Mouse (Mus musculus) forebrain, embryonic 15.5 days (tissue): ENCODE data around the gene Ryk. TPM values are rescaled to one million over a fixed set of nuclear protein-coding genes. Genes with fewer than 3 reads are reported as not detected.

ENCODE experiments used
- ATAC-seq: fragments of 200-750 bp; cut with Nextera tagmentation; replicated peaks from 2 replicates; pipeline ENCODE4 v1.8.0; 2017; ENCODE audit warnings: mild to moderate bottlenecking, moderate TSS enrichment, moderate library complexity
- H3K27ac ChIP-seq: fragments of 300-500 bp; sonication (generic); replicated peaks from 2 replicates; pipeline ENCODE4 v1.5.1; 2015; ENCODE audit warnings: mild to moderate bottlenecking, inconsistent platforms
- H3K27me3 ChIP-seq: fragments of 300-500 bp; sonication (generic); 2 replicates; pipeline ENCODE4 v1.6.1; 2015; ENCODE audit warnings: inconsistent platforms
- H3K36me3 ChIP-seq: fragments of 300-500 bp; sonication (generic); 2 replicates; pipeline ENCODE4 v1.6.1; 2015; ENCODE audit warnings: mild to moderate bottlenecking, inconsistent platforms
- H3K4me1 ChIP-seq: fragments of 300-500 bp; sonication (generic); 2 replicates; pipeline ENCODE4 v1.6.1; 2015; ENCODE audit warnings: inconsistent platforms
- H3K4me2 ChIP-seq: fragments of 300-500 bp; sonication (generic); replicated peaks from 2 replicates; pipeline ENCODE4 v1.6.1; 2015; ENCODE audit warnings: mild to moderate bottlenecking, inconsistent platforms
- H3K4me3 ChIP-seq: fragments of 300-500 bp; sonication (generic); 2 replicates; pipeline ENCODE4 v1.5.1; 2015; ENCODE audit warnings: mild to moderate bottlenecking, inconsistent platforms
- H3K9ac ChIP-seq: fragments of 300-500 bp; sonication (generic); replicated peaks from 2 replicates; pipeline ENCODE4 v1.6.1; 2015; ENCODE audit warnings: mild to moderate bottlenecking, inconsistent platforms
- H3K9me3 ChIP-seq: fragments of 300-500 bp; sonication (generic); 2 replicates; pipeline ENCODE4 v1.6.1; 2016; ENCODE audit warnings: inconsistent platforms
- WGBS: fragments of 180-500 bp; shearing (Covaris S2); methylation state at CpG from one replicate; pipeline ENCODE4 v1.1.7; 2015; ENCODE audit warnings: mixed read lengths; 5-methylcytosine and 5-hydroxymethylcytosine counted together
- polyA plus RNA-seq: library from polyadenylated mRNA; unstranded; fragments of >200 nt; fragmentation: Nextera tagmentation; extraction: Ambion mirVana; gene quantifications from 2 replicates; pipeline ENCODE4 v1.2.1, GENCODE M21; 2015

Ryk gene
- polyA plus RNA-seq, 1 experiment from 2014 or later, result 13.9 TPM

DNA sequence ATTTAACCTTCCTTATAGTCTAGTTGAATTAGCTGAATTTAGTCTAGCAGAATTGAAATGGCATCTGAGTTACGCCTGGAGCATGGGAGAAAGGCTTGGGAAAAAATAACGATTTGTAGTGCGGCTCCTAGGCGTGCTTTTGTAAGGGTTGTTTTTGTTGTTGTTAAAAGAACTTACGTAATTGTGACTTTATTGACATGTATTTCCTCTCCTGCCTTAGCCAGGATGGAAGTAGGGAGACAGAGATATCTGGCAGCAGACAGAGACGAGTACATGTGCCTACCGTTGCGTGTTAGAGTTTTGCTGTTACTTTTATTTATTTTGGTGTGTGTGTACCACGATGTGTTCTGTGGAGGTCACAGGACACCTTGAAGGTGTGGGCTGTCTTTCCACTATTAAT, 1.6 kb downstream of the Ryk start:
- H3K4me2 ChIP-seq, result peak overlapping the region; percentile 80
- H3K27me3 ChIP-seq, result no peaks in the 10 kb centered on the region
- no peaks in the 10 kb centered on the region for H3K9me3 ChIP-seq
- peak overlapping the region; percentile 98 for H3K4me3 ChIP-seq
- H3K36me3 ChIP-seq, result no peaks in the 10 kb centered on the region
- H3K4me1 ChIP-seq, result peaks cover 40% of the 10 kb centered on the region
- WGBS, result 37% methylated on average over 9 of the region's 9 CpGs
- peak overlapping the region; percentile 98 for H3K9ac ChIP-seq
- no peak for ATAC-seq
- no peak overlapping the region for H3K27ac ChIP-seq

- 20% methylated on average over 16 of the region's 16 CpGs for whole genome bisulfite sequencing
- peaks cover 66% of the 10 kb centered on the region for H3K4me1 ChIP-seq
- ATAC-seq, result 0 out of 2 replicates have a peak, but pooled peaks have one; percentile 23
- H3K4me3 ChIP-seq, result no peak overlapping the region
- H3K9me3 ChIP-seq, result no peaks in the 10 kb centered on the region
- no peak overlapping the region for H3K27ac ChIP-seq
- H3K27me3 ChIP-seq, result no peaks in the 10 kb centered on the region
- no peak overlapping the region for H3K9ac ChIP-seq
- no peaks in the 10 kb centered on the region for H3K36me3 ChIP-seq
- H3K4me2 ChIP-seq, result no peak overlapping the region
Observed at GRCm38 (mm10) chr9:102840792-102841778, 6.4 kb downstream of the Ryk start.

- no peak overlapping the region for H3K9ac ChIP-seq
- H3K4me1 ChIP-seq, result peaks cover 66% of the 10 kb centered on the region
- no peaks in the 10 kb centered on the region for H3K27me3 ChIP-seq
- WGBS, result 36% methylated on average over 1 of the region's 1 CpGs
- H3K4me2 ChIP-seq, result no peak overlapping the region
- H3K27ac ChIP-seq, result no peak overlapping the region
- no peak overlapping the region for H3K4me3 ChIP-seq
- ATAC-seq, result no peak
- no peaks in the 10 kb centered on the region for H3K9me3 ChIP-seq
- no peaks in the 10 kb centered on the region for H3K36me3 ChIP-seq
Observed at GRCm38 (mm10) chr9:102841832-102842231, 7.1 kb downstream of the Ryk start.

DNA sequence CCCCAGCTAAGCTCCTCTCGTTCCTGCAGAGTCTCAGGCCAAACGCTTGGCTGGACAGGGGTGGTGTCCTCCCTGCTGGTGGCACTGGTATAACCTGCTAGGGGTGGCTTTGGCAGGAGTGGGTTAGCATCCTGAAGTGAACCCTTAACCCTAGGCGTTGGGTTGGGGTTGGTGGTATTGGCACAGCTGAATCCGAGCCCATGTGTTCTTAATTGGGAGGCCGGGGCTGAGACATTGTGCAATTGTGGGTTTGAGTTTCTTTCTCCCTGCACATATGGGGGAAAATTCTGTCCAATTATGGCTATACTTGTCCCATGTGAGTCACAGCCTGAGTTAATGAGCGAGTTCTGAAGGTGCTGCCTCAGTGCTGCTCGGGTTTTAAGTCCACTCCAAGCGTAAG, 7.8 kb downstream of the Ryk start:
- whole genome bisulfite sequencing, result 31% methylated on average over 8 of the region's 8 CpGs
- peaks cover 67% of the 10 kb centered on the region for H3K4me1 ChIP-seq
- H3K9me3 ChIP-seq, result no peaks in the 10 kb centered on the region
- no peak overlapping the region for H3K4me2 ChIP-seq
- ATAC-seq, result no peak
- H3K27me3 ChIP-seq, result no peaks in the 10 kb centered on the region
- H3K9ac ChIP-seq, result no peak overlapping the region
- H3K4me3 ChIP-seq, result no peak overlapping the region
- peak overlapping the region; percentile 31; the same call in 1 of the 2 replicates for H3K27ac ChIP-seq
- H3K36me3 ChIP-seq, result no peaks in the 10 kb centered on the region

GRCm38 (mm10) chr9:102843577-102843976, 8.9 kb downstream of the Ryk start:
- Histone ChIP-seq H3K27me3 (no peaks in the 10 kb centered on the region), H3K9me3 (no peaks in the 10 kb centered on the region), H3K36me3 (no peaks in the 10 kb centered on the region), H3K27ac (no peak overlapping the region), H3K4me3 (no peak overlapping the region), H3K4me1 (peaks cover 75% of the 10 kb centered on the region), H3K4me2 (no peak overlapping the region), H3K9ac (no peak overlapping the region)
- 57% methylated on average over 4 of the region's 4 CpGs for WGBS
- ATAC-seq, result no peak

- Histone ChIP-seq H3K4me3 (no peak overlapping the region), H3K4me1 (peaks cover 67% of the 10 kb centered on the region), H3K4me2 (no peak overlapping the region), H3K27me3 (no peaks in the 10 kb centered on the region), H3K9ac (no peak overlapping the region), H3K36me3 (no peaks in the 10 kb centered on the region), H3K27ac (no peak overlapping the region), H3K9me3 (no peaks in the 10 kb centered on the region)
- WGBS, result 79% methylated on average over 6 of the region's 6 CpGs
- ATAC-seq, result no peak
Observed at GRCm38 (mm10) chr9:102845851-102846250, 11.1 kb downstream of the Ryk start.

- no peak for ATAC-seq
- Histone ChIP-seq H3K4me2 (no peak overlapping the region), H3K27me3 (no peaks in the 10 kb centered on the region), H3K27ac (no peak overlapping the region), H3K9ac (no peak overlapping the region), H3K36me3 (no peaks in the 10 kb centered on the region), H3K4me1 (peaks cover 63% of the 10 kb centered on the region), H3K4me3 (no peak overlapping the region), H3K9me3 (no peaks in the 10 kb centered on the region)
- 73% methylated on average over 5 of the region's 5 CpGs for WGBS
Observed at GRCm38 (mm10) chr9:102846348-102846747, 11.6 kb downstream of the Ryk start.

GRCm38 (mm10) chr9:102852076-102853022, 17.6 kb downstream of the Ryk start:
- no peaks in the 10 kb centered on the region for H3K36me3 ChIP-seq
- no peak for ATAC-seq
- WGBS, result 92% methylated on average over 13 of the region's 13 CpGs
- no peak overlapping the region for H3K9ac ChIP-seq
- H3K9me3 ChIP-seq, result no peaks in the 10 kb centered on the region
- H3K27ac ChIP-seq, result no peak overlapping the region
- H3K4me2 ChIP-seq, result no peak overlapping the region
- peaks cover 15% of the 10 kb centered on the region for H3K4me1 ChIP-seq
- no peak overlapping the region for H3K4me3 ChIP-seq
- H3K27me3 ChIP-seq, result no peaks in the 10 kb centered on the region

- Histone ChIP-seq H3K4me1 (peaks cover 13% of the 10 kb centered on the region), H3K36me3 (no peaks in the 10 kb centered on the region), H3K4me3 (no peak overlapping the region), H3K9ac (no peak overlapping the region), H3K9me3 (no peaks in the 10 kb centered on the region), H3K27ac (no peak overlapping the region), H3K4me2 (no peak overlapping the region), H3K27me3 (no peaks in the 10 kb centered on the region)
- 86% methylated on average over 2 of the region's 2 CpGs for WGBS
- no peak for ATAC-seq
Observed at GRCm38 (mm10) chr9:102857856-102858255, 23.1 kb downstream of the Ryk start.

DNA sequence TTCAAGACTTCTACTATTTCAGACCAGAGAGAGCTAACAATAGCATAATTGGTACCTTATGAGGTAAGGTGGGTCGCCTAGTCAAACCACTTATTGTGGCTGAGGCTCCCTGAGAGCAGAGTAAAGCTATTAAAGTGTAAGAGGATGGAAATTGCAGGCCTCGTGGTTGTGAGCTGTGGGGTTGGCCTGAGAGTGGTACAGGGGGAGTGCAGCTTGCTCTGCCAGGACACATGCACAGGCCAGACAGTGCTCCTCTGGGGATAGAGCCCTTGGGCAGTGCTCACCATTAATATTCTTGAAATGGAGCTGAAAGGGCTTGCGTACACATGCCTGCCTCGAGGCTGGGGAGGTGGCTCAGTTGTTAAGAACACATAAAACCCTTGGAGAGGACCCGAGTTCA, 23.6 kb downstream of the Ryk start:
- Histone ChIP-seq H3K4me1 (peaks cover 16% of the 10 kb centered on the region), H3K4me2 (no peak overlapping the region), H3K27me3 (no peaks in the 10 kb centered on the region), H3K4me3 (no peak overlapping the region), H3K9ac (no peak overlapping the region), H3K36me3 (no peaks in the 10 kb centered on the region), H3K9me3 (no peaks in the 10 kb centered on the region), H3K27ac (no peak overlapping the region)
- 83% methylated on average over 5 of the region's 5 CpGs for WGBS
- no peak for ATAC-seq

GRCm38 (mm10) chr9:102859399-102859798, 24.7 kb downstream of the Ryk start:
- Histone ChIP-seq H3K27me3 (no peaks in the 10 kb centered on the region), H3K36me3 (no peaks in the 10 kb centered on the region), H3K4me3 (no peak overlapping the region), H3K4me2 (no peak overlapping the region), H3K9me3 (no peaks in the 10 kb centered on the region), H3K9ac (no peak overlapping the region), H3K27ac (no peak overlapping the region), H3K4me1 (peaks cover 27% of the 10 kb centered on the region)
- 84% methylated on average over 5 of the region's 5 CpGs for WGBS
- no peak for ATAC-seq

- Histone ChIP-seq H3K9me3 (no peaks in the 10 kb centered on the region), H3K4me1 (peaks cover 33% of the 10 kb centered on the region), H3K9ac (no peak overlapping the region), H3K27ac (no peak overlapping the region), H3K4me2 (no peak overlapping the region), H3K27me3 (no peaks in the 10 kb centered on the region), H3K36me3 (no peaks in the 10 kb centered on the region), H3K4me3 (no peak overlapping the region)
- ATAC-seq, result no peak
- 96% methylated on average over 10 of the region's 10 CpGs for WGBS
Observed at GRCm38 (mm10) chr9:102859963-102860362, 25.2 kb downstream of the Ryk start.
